Mouse (Mus musculus): ENCODE measurements at regions not wholly inside any gene's neighbourhood (a gene's known extent, or its start where the extent isn't known, plus 50 kb on each side); places are given as distances from the start of the nearest gene placed in this dataset.

- DNase-seq (ENCODE audit: inconsistent ontology term) = no peak
These were observed 187.3 kb downstream of the Ostf1 start for GRCm38 (mm10) chr19:18444324-18444723.

DNA sequence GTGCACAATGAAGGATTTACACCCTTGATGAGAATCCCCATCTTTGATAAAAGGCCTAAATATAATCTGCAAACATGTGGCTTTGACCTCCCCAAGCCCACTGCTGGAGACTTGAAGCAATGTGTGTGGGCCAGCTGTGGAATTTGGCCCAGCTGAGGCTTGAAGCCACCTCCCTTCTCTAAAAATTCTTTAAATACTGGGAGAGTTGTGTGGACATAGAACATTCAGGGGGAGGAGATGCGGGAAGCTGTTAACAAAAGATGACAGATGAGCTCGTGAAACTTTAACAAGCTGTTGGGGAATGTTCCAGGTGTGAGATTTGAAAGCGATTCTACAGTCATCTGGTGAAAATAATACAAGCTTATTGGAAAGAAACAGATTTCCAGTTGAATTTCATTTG is 195.3 kb downstream of the Ostf1 start:
- peak; percentile 32 for DNase-seq (ENCODE audit: inconsistent ontology term)

GRCm38 (mm10) chr19:18420381-18420785 is 211.2 kb downstream of the Ostf1 start:
- peak; percentile 27 for DNase-seq (ENCODE audit: inconsistent ontology term)

- no peak for DNase-seq (ENCODE audit: inconsistent ontology term)
These were observed 213.1 kb downstream of the Ostf1 start for GRCm38 (mm10) chr19:18418548-18418947.

DNA sequence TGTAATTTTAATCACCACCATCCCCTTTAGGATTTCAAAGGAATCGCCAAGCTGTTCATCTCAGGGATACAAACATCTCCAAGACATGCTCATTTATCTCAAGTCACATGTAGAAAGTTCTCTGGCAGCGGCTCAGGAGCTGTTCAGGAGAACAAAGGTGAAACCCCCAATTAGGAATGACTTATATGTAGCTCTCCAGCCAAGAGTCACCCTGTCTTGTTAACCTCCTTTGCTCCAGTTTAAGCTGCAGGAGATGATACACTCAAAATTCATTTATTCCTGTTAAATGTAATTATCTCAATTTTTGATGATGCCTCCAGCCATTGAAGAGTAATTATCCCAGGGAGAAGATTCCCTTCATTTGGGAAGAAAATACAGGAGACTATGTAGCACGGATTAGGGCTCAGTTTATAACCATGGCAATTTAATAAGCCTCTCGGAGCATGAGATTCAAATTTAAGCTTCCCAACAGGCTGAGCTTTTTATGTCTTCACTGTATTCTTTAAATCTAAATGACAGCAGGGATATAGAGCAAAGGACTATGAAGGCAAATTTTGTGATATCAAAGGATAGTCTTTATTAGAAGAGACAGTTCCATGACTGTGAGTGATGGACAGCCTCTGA is 254.0 kb downstream of the Ostf1 start:
- no peak for DNase-seq (ENCODE audit: inconsistent ontology term)

GRCm38 (mm10) chr19:18368612-18369011 is 263.0 kb downstream of the Ostf1 start:
- DNase-seq (ENCODE audit: inconsistent ontology term) = no peak

DNA sequence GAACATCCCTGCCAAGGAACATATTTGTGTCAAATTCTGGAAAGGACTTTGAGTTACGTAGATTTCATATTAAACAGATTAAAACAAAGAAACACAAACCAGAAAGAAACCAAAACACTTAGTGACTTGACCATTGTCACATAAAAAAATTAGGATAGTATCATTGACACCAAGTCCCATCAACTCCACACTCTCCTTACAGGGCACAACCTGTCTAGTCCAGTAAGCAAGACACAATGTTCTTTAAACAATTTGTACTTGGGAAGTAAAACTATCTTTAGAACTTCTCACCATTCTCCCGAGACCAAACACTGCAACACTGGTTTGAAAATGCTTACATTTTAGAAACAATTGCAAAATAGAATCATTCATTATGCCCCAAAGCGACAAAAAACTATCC is 277.7 kb downstream of the Ostf1 start:
- no peak for DNase-seq (ENCODE audit: inconsistent ontology term)

GRCm38 (mm10) chr19:18345735-18346134 is 285.9 kb downstream of the Ostf1 start:
- peak; percentile 82 for DNase-seq (ENCODE audit: inconsistent ontology term)

- no peak for DNase-seq (ENCODE audit: inconsistent ontology term)
These were observed 288.0 kb downstream of the Ostf1 start for GRCm38 (mm10) chr19:18343647-18344046.

GRCm38 (mm10) chr19:18343003-18343402 is 288.6 kb downstream of the Ostf1 start:
- DNase-seq (ENCODE audit: inconsistent ontology term) = no peak

- DNase-seq (ENCODE audit: inconsistent ontology term) = no peak
These were observed 293.6 kb downstream of the Ostf1 start for GRCm38 (mm10) chr19:18337819-18338555.

DNA sequence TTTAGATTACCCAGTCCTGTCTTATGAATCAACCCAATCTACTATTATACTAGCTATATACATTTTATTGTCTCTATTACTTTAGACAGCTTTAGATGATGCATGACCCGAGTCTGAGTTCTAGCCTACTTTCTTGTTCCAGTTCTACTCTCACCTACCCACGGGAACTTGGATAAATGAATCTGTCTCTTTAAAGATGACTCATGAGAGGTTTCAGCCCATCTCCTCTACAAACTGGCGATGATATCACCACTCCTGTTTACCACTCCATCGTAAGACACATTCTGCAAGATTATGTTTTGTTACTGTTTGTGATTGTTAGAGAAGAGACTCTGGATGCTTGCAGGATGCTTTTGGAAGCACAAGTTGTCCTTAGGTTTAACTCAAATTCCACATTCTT is 295.0 kb downstream of the Ostf1 start:
- DNase-seq (ENCODE audit: inconsistent ontology term) = no peak

DNA sequence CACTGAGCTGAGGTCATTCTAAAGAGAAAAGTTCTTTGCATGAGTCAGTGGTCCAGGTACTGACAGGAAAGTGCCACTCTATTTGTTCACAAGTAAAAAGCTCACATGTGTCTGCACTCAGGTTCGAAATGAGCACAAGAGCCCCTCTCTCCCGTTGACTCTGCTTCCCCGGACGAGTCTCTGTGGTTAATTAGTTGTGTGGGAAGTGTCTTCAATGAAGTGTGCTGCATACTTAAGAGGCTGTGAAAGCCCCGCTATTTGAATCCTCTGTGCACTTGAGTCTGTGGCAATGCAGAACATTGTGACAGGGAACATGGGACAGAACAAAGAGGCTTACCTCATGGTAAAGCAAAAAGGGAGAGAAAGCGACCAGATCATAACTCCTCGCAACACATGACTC is 297.0 kb downstream of the Ostf1 start:
- DNase-seq (ENCODE audit: inconsistent ontology term) = no peak

DNA sequence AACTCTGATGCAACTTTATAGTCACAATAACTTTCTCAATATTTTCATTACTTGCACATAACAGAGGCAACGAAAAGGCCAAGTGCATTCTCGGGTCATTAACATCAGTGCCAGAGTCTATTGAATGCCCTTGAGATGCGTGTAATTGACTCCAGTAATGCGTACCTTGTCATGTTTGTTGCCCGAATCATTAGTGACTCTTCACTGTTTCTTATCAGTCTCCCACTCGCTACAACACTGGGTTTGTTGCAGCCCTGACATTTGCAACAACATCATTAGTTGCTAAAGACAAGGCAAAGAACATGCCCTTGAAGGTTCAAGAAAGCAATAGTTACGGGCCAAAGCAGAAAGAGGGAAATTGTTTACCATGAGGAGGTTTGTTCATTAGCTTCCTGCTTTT is 299.8 kb downstream of the Ostf1 start:
- DNase-seq (ENCODE audit: inconsistent ontology term) = no peak

- DNase-seq (ENCODE audit: inconsistent ontology term) = no peak
These were observed 302.2 kb downstream of the Ostf1 start for GRCm38 (mm10) chr19:18329421-18329820.

DNA sequence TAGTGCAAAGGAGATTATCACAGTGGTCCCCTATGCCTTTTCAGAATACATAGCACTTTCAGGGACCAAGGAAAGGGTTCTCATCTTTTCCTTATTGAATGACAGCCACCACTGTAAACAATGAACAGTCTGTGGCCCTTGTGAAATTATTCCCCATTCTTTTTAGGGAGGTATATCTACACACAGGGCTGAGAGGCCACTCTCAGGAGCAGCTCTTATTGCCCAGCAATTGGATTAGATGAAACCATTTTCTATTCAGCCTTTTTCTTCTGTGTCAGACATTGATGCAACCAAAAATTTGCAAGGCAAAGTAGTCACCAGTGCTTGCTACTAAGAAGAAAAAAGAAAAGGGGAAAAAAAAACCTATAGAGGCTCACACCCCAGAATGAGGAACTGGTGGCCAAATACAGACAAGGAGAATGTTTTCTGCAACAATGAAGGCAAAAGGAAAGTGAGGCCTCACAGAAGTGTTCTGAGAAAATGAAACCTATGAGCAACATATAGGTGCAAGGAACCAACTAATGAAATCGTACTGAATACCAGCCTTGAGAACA is 313.2 kb downstream of the Ostf1 start:
- no peak for DNase-seq (ENCODE audit: inconsistent ontology term)

- DNase-seq (ENCODE audit: inconsistent ontology term) = no peak
These were observed 358.2 kb downstream of the Ostf1 start for GRCm38 (mm10) chr19:18273415-18273814.

- no peak for DNase-seq (ENCODE audit: inconsistent ontology term)
These were observed 376.4 kb downstream of the Ostf1 start for GRCm38 (mm10) chr19:18255074-18255684.

- DNase-seq (ENCODE audit: inconsistent ontology term) = no peak
These were observed 378.3 kb downstream of the Ostf1 start for GRCm38 (mm10) chr19:18253333-18253732.

All from Muller cell, postnatal 12 days (primary cell).